ENCODE assay signal across 22 mouse cellular contexts in the genomic region with DNA sequence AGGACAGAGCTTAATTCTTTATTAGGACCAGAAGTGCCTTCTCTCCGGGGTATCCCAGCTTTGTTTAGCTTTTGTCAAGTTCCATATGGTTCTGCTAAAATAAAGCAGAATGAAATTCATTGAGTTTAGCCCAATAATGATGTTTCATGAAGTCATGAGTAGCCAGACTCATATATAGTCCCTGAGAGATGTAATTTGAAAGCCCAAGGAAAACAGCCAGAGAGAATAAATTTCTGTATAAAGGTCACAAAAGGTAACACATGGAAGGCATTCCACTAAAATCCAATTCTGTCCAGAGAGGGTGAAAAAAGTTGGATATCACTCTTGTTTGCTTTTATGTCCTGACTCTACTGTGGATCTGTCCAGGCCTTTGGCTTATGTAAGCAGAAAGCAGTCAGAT. TPM values are rescaled to one million over a fixed set of nuclear protein-coding genes. Genes with fewer than 3 reads are reported as not detected.
A peak's percentile ranks its signal among the peaks of the same experiment; 100 is the strongest.
DNase-seq lines count a peak whose midpoint lies in the region; ATAC-seq lines count a peak whose summit lies in the region.
"Had no signal": no experiment of that assay in that cellular context is flagged by ENCODE, and none has a peak within 500 bp of the region (broad histone marks: within the 10 kb centered on the region; RNA-seq: fewer than 3 reads in every experiment).

No protein-coding gene starts in this region.

- no peaks in the 10 kb centered on the region for H3K9me3 ChIP-seq in intestine, embryonic 15.5 days
- H3K9me3 ChIP-seq in intestine, embryonic 16.5 days (ENCODE audit: control insufficient read depth, low read length), result 0 out of 2 replicates have a peak, but pooled peaks cover 3% of the 10 kb centered on the region
- no peaks in the 10 kb centered on the region for H3K9me3 ChIP-seq in liver, embryonic 11.5 days (ENCODE audit: control insufficient read depth, low read length)
- 0 out of 2 replicates have a peak, but pooled peaks cover 3% of the 10 kb centered on the region for H3K9me3 ChIP-seq in embryonic facial prominence, embryonic 14.5 days (ENCODE audit: control insufficient read depth, low read length)
- no peaks in the 10 kb centered on the region for H3K9me3 ChIP-seq in limb, embryonic 15.5 days
- peaks cover 3% of the 10 kb centered on the region; the same call in 1 of the 2 replicates for H3K9me3 ChIP-seq in forebrain, embryonic 10.5 days
- H3K9me3 ChIP-seq: G1E; hindbrain, embryonic 12.5 days; hindbrain, embryonic 15.5 days had no signal

- H3K36me3 ChIP-seq in intestine, embryonic 15.5 days, result peaks cover 3% of the 10 kb centered on the region; the same call in 1 of the 2 replicates
- H3K36me3 ChIP-seq in intestine, embryonic 16.5 days (ENCODE audit: control insufficient read depth, insufficient read depth, low read length), result peaks cover 10% of the 10 kb centered on the region
- H3K36me3 ChIP-seq in liver, embryonic 11.5 days (ENCODE audit: control insufficient read depth, insufficient read depth, low read length), result no peaks in the 10 kb centered on the region
- peaks cover 27% of the 10 kb centered on the region; the same call in 1 of the 2 replicates for H3K36me3 ChIP-seq in embryonic facial prominence, embryonic 14.5 days (ENCODE audit: control insufficient read depth, insufficient read depth, low read length)
- peaks cover 14% of the 10 kb centered on the region for H3K36me3 ChIP-seq in limb, embryonic 15.5 days
- H3K36me3 ChIP-seq in forebrain, embryonic 10.5 days (replicated peaks), result 0 out of 2 replicates have a peak, but pooled peaks cover 2% of the 10 kb centered on the region
- H3K36me3 ChIP-seq: G1E; hindbrain, embryonic 12.5 days; hindbrain, embryonic 15.5 days had no signal

- no peaks in the 10 kb centered on the region for H3K27me3 ChIP-seq in intestine, embryonic 15.5 days (replicated peaks)
- no peaks in the 10 kb centered on the region for H3K27me3 ChIP-seq in intestine, embryonic 16.5 days (replicated peaks; ENCODE audit: control insufficient read depth, insufficient read depth, low read length)
- no peaks in the 10 kb centered on the region for H3K27me3 ChIP-seq in liver, embryonic 11.5 days (replicated peaks; ENCODE audit: control insufficient read depth, insufficient read depth, low read length)
- no peaks in the 10 kb centered on the region for H3K27me3 ChIP-seq in embryonic facial prominence, embryonic 14.5 days (replicated peaks; ENCODE audit: control insufficient read depth, insufficient read depth, low read length)
- H3K27me3 ChIP-seq in limb, embryonic 15.5 days, result no peaks in the 10 kb centered on the region
- H3K27me3 ChIP-seq in forebrain, embryonic 10.5 days (ENCODE audit: poor library complexity, severe bottlenecking), result no peaks in the 10 kb centered on the region
- H3K27me3 ChIP-seq: CH12.LX; hindbrain, embryonic 12.5 days; hindbrain, embryonic 15.5 days had no signal

- H3K9ac ChIP-seq in intestine, embryonic 15.5 days, result no peak overlapping the region
- H3K9ac ChIP-seq in intestine, embryonic 16.5 days (ENCODE audit: low read depth, low read length), result no peak overlapping the region
- no peak overlapping the region for H3K9ac ChIP-seq in liver, embryonic 11.5 days (ENCODE audit: low read depth, low read length)
- no peak overlapping the region for H3K9ac ChIP-seq in embryonic facial prominence, embryonic 14.5 days (ENCODE audit: low read depth, low read length)
- H3K9ac ChIP-seq in limb, embryonic 15.5 days, result no peak overlapping the region
- H3K9ac ChIP-seq: forebrain, postnatal 0 days; hindbrain, embryonic 12.5 days; hindbrain, embryonic 15.5 days had no signal

- no peak overlapping the region for H3K4me2 ChIP-seq in intestine, embryonic 15.5 days (replicated peaks)
- no peak overlapping the region for H3K4me2 ChIP-seq in intestine, embryonic 16.5 days (ENCODE audit: low read depth, low read length)
- H3K4me2 ChIP-seq in liver, embryonic 11.5 days, result no peak overlapping the region
- H3K4me2 ChIP-seq in embryonic facial prominence, embryonic 14.5 days (ENCODE audit: low read depth, low read length), result no peak overlapping the region
- H3K4me2 ChIP-seq in limb, embryonic 15.5 days, result no peak overlapping the region
- H3K4me2 ChIP-seq: heart, embryonic 11.5 days; hindbrain, embryonic 12.5 days; hindbrain, embryonic 15.5 days had no signal

- H3K4me3 ChIP-seq in intestine, embryonic 15.5 days (replicated peaks), result no peak overlapping the region
- H3K4me3 ChIP-seq in intestine, embryonic 16.5 days (ENCODE audit: low read length), result no peak overlapping the region
- H3K4me3 ChIP-seq in liver, embryonic 11.5 days (ENCODE audit: low read depth, low read length), result no peak overlapping the region
- H3K4me3 ChIP-seq in embryonic facial prominence, embryonic 14.5 days (ENCODE audit: low read depth, low read length), result no peak overlapping the region
- H3K4me3 ChIP-seq in limb, embryonic 15.5 days, result no peak overlapping the region
- no peak overlapping the region for H3K4me3 ChIP-seq in forebrain, embryonic 10.5 days
- H3K4me3 ChIP-seq: gastrocnemius, adult 2 months; hindbrain, embryonic 12.5 days; hindbrain, embryonic 15.5 days had no signal

- DNase-seq in liver, embryonic 11.5 days (ENCODE audit: low spot score), result peak; percentile 3
- DNase-seq in liver, result no peak
- DNase-seq in embryonic facial prominence, embryonic 14.5 days (ENCODE audit: low spot score), result peak; percentile 55
- no peak for DNase-seq in forebrain, embryonic 10.5 days (ENCODE audit: extremely low spot score, low spot score)
- no peak for DNase-seq in layer of hippocampus, postnatal 36 days
- DNase-seq: adrenal gland, adult 2 months; adrenal gland, postnatal 14 days; cerebellum, adult 11 months; cerebellum, adult 8-10 months; cerebellum, postnatal 36 days; forebrain, postnatal 0 days; gastrocnemius, adult 2 months; gastrocnemius, postnatal 14 days had no signal

- H3K27ac ChIP-seq in intestine, embryonic 15.5 days, result 0 out of 2 replicates have a peak overlapping the region, but pooled peaks have one; percentile 9
- H3K27ac ChIP-seq in intestine, embryonic 16.5 days (ENCODE audit: low read length), result no peak overlapping the region
- H3K27ac ChIP-seq in liver, embryonic 11.5 days (ENCODE audit: low read depth, low read length), result no peak overlapping the region
- H3K27ac ChIP-seq in embryonic facial prominence, embryonic 14.5 days (replicated peaks; ENCODE audit: low read depth, low read length), result no peak overlapping the region
- H3K27ac ChIP-seq in limb, embryonic 15.5 days, result peak overlapping the region; percentile 67
- no peak overlapping the region for H3K27ac ChIP-seq in forebrain, embryonic 10.5 days

- ATAC-seq in intestine, embryonic 15.5 days, result no peak
- no peak for ATAC-seq in intestine, embryonic 16.5 days
- no peak for ATAC-seq in liver, embryonic 11.5 days (replicated peaks; ENCODE audit: low FRiP score)
- no peak for ATAC-seq in embryonic facial prominence, embryonic 14.5 days (ENCODE audit: low read depth)
- ATAC-seq in limb, embryonic 15.5 days (ENCODE audit: insufficient number of reproducible peaks, low FRiP score, low TSS enrichment, low read depth), result 0 out of 2 replicates have a peak, but pooled peaks have one; percentile 35
- ATAC-seq: forebrain, embryonic 14.5 days; forebrain, postnatal 0 days had no signal

- no peaks in the 10 kb centered on the region for H3K4me1 ChIP-seq in intestine, embryonic 15.5 days (replicated peaks)
- no peaks in the 10 kb centered on the region for H3K4me1 ChIP-seq in intestine, embryonic 16.5 days (ENCODE audit: control insufficient read depth, insufficient read depth, low read length)
- no peaks in the 10 kb centered on the region for H3K4me1 ChIP-seq in liver, embryonic 11.5 days (replicated peaks; ENCODE audit: control insufficient read depth, insufficient read depth, low read length)
- H3K4me1 ChIP-seq in embryonic facial prominence, embryonic 14.5 days (ENCODE audit: control insufficient read depth, insufficient read depth, low read length), result peaks cover 4% of the 10 kb centered on the region; the same call in 1 of the 2 replicates
- peaks cover 8% of the 10 kb centered on the region for H3K4me1 ChIP-seq in limb, embryonic 15.5 days
- no peaks in the 10 kb centered on the region for H3K4me1 ChIP-seq in forebrain, embryonic 10.5 days
- H3K4me1 ChIP-seq: hindbrain, embryonic 12.5 days; hindbrain, embryonic 15.5 days had no signal

- 63% methylated on average over 1 of the region's 1 CpGs for WGBS in intestine, embryonic 15.5 days
- WGBS in intestine, embryonic 16.5 days, result 58% methylated on average over 1 of the region's 1 CpGs
- WGBS in liver, embryonic 11.5 days, result 76% methylated on average over 1 of the region's 1 CpGs
- WGBS in embryonic facial prominence, embryonic 14.5 days, result 43% methylated on average over 1 of the region's 1 CpGs
- 27% methylated on average over 1 of the region's 1 CpGs for WGBS in limb, embryonic 15.5 days
- WGBS in forebrain, embryonic 10.5 days, result 70% methylated on average over 1 of the region's 1 CpGs

RNA-seq across cellular contexts. Expression of a gene that starts 43.4 kb away (rescaled TPM):
- polyA plus RNA-seq in intestine, embryonic 15.5 days (2015; fragmentation: Nextera tagmentation; extraction: Ambion mirVana), result 19.8 and 20.8 TPM in 2 replicates
- 5.5 and 5.6 TPM in 2 replicates for polyA plus RNA-seq in intestine, embryonic 16.5 days (2015; fragmentation: Nextera tagmentation; extraction: Ambion mirVana)
- 6.8 and 7.8 TPM in 2 replicates for polyA plus RNA-seq in liver, embryonic 11.5 days (2014; fragmentation: Nextera tagmentation; extraction: Ambion mirVana)
- 17.6 and 19.9 TPM in 2 replicates for polyA plus RNA-seq in embryonic facial prominence, embryonic 14.5 days (2014; fragmentation: Nextera tagmentation; extraction: Ambion mirVana)
- 16.3 and 17.2 TPM in 2 replicates for polyA plus RNA-seq in limb, embryonic 15.5 days (2015; fragmentation: Nextera tagmentation; extraction: Ambion mirVana)
- 7.7 and 9.0 TPM in 2 replicates for polyA plus RNA-seq in forebrain, embryonic 10.5 days (2016; fragmentation: Nextera tagmentation; extraction: Ambion mirVana)
- total RNA-seq in layer of hippocampus, postnatal 36 days (2021), result 10 to 100 TPM; 85.6 to 89.7 TPM

Comparison
In these comparisons a context has a peak if more than half of its experiments do, and no peak if none do; other contexts are left out.
1. H3K27ac ChIP-seq: peak in intestine, embryonic 15.5 days (single experiment) and limb, embryonic 15.5 days (single experiment); none in intestine, embryonic 16.5 days (single experiment), liver, embryonic 11.5 days (single experiment), embryonic facial prominence, embryonic 14.5 days (single experiment) and forebrain, embryonic 10.5 days (single experiment).
2. DNase-seq: peak in liver, embryonic 11.5 days (single experiment) and embryonic facial prominence, embryonic 14.5 days (single experiment); none in liver (single experiment), forebrain, embryonic 10.5 days (single experiment) and layer of hippocampus, postnatal 36 days (0 of 2).